Mouse (Mus musculus) brain, embryonic 14.5 days (tissue): ENCODE measurements around the gene Ncor1.

Experiments
- CTCF ChIP-seq: fragments of 200-500 bp; IDR thresholded peaks from 2 replicates; pipeline ENCODE4 v1.5.1; 2012; ENCODE audit warnings: inconsistent platforms, mild to moderate bottlenecking, moderate library complexity, borderline replicate concordance; ENCODE audit not compliant: insufficient read depth, insufficient read length; ENCODE audit errors: extremely low read depth
- POLR2A ChIP-seq: fragments of 200-500 bp; IDR thresholded peaks from 2 replicates; pipeline ENCODE4 v1.6.1; 2012; ENCODE audit warnings: mild to moderate bottlenecking, inconsistent platforms, borderline replicate concordance; ENCODE audit not compliant: poor library complexity, insufficient read depth, insufficient read length, severe bottlenecking; ENCODE audit errors: extremely low read depth

DNA sequence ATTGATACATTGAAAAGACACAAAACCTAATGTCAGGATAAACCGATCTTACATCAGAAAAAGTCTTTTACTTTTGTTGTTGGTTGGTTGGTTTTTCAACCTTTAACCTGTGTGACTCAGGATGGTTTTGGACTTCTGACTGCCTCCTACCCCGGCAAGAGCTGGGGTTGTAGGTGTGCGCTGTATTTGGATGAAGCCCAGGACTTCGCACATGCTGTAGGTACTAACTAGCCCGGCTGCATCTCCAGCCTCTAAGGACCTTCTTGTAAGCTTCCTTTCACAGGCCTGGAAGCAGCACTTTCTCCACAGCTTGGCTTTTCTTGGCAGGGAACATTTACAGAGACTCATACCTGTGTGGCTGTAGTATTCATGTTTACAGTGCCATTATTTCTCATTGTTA, 15.2 kb upstream of the Ncor1 start:
- TF ChIP-seq CTCF, result no peak
- no peak for TF ChIP-seq POLR2A
